Mouse (Mus musculus) spleen, adult 2 months (tissue): ENCODE results near the gene Dld. TPM values are rescaled to one million over a fixed set of nuclear protein-coding genes. Genes with fewer than 3 reads are reported as not detected.

ENCODE experiments used
- DNase-seq, 2 experiments: peaks; one replicate each; pipeline versions ENCODE4 v3.0.0 to v3.0.0-alpha.2; 2012 to 2021; ENCODE audit warnings: low spot score in 2 of 2, low read depth in 1 of 2
- H3K27ac ChIP-seq: fragments of 200-500 bp; 2 replicates; pipeline ENCODE4 v1.5.1; 2012; ENCODE audit warnings: low read length, inconsistent platforms; ENCODE audit not compliant: insufficient read depth
- H3K27me3 ChIP-seq: fragments of 200-500 bp; 2 replicates; pipeline ENCODE4 v1.6.1; 2012; ENCODE audit warnings: mild to moderate bottlenecking, moderate library complexity, low read length, inconsistent platforms; ENCODE audit not compliant: control insufficient read depth, insufficient read depth
- H3K36me3 ChIP-seq: fragments of 200-500 bp; 2 replicates; pipeline ENCODE4 v1.6.1; 2012; ENCODE audit warnings: mild to moderate bottlenecking, low read length, inconsistent platforms; ENCODE audit not compliant: control insufficient read depth, insufficient read depth
- H3K4me1 ChIP-seq: fragments of 200-500 bp; 2 replicates; pipeline ENCODE4 v1.6.1; 2011; ENCODE audit warnings: inconsistent platforms; ENCODE audit not compliant: control insufficient read depth, insufficient read depth, insufficient read length
- H3K4me3 ChIP-seq: fragments of 200-500 bp; 2 replicates; pipeline ENCODE4 v1.5.1; 2011; ENCODE audit warnings: mild to moderate bottlenecking, inconsistent platforms; ENCODE audit not compliant: insufficient read depth, insufficient read length; ENCODE audit errors: extremely low read depth
- CTCF ChIP-seq: fragments of 200-500 bp; IDR thresholded peaks from 2 replicates; pipeline ENCODE4 v1.5.1; 2011; ENCODE audit warnings: mild to moderate bottlenecking, inconsistent platforms; ENCODE audit not compliant: insufficient read depth, insufficient read length, insufficient replicate concordance; ENCODE audit errors: extremely low read depth
- POLR2A ChIP-seq: fragments of 200-500 bp; IDR thresholded peaks from 2 replicates; pipeline ENCODE4 v1.6.1; 2011; ENCODE audit warnings: low read depth, low read length, inconsistent platforms
- WGBS: fragments of 180-500 bp; shearing (Covaris S2); methylation state at CpG from one replicate; pipeline ENCODE4 v1.1.7; 2018; 5-methylcytosine and 5-hydroxymethylcytosine counted together
- polyA plus RNA-seq: library from polyadenylated mRNA; depleted of rRNA; stranded (reverse); fragments of >200 nt; gene quantifications from 2 replicates; pipeline ENCODE4 v1.2.3, GENCODE M21; 2012

Dld gene
- polyA plus RNA-seq, 1 experiment: 3.8 TPM

DNA sequence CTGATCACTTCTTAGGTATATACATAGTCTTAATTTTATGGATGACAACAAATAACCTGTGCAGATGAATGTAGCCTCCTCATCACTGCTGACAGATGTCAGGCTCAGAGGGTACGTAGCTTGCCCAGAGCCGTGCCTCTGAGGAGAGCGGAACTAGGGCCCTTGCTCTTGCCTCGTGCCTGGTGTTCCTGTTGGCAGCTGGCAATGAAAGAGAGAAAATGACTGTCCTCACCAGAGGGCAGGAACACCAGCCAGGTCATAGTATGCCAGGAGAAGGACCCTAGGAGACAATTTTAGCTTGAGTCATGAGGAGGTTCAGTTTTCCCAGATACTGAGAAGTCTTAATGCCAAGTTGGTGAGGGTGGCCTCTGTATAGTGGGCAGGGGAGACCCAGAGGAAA is 38.1 kb downstream of the Dld start:
- Histone ChIP-seq H3K36me3 (no peaks in the 10 kb centered on the region), H3K27me3 (no peaks in the 10 kb centered on the region), H3K4me1 (no peaks in the 10 kb centered on the region), H3K27ac (no peak overlapping the region), H3K4me3 (no peak overlapping the region)
- WGBS: 86% methylated on average over 4 of the region's 4 CpGs
- TF ChIP-seq CTCF: no peak
- DNase-seq: no peak

DNA sequence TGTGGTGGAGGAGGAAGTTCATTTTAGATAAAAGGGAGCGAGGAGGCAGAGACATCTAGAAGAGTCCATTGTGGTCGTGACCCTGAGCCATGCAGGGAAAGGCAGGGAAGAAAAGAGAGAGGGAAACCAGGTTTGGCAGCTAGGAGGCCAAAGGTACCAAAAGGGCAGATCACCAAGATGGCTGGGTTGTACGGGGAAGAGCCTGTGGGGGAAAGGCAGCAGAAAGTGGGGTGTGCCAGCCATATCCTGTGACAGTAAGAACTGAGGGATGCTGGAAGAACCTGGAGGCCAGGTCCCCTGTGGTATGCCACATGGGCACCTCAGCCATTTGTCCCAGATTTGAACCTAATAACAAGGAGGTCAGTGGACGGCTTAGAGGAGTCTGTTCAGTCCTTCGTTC is 39.0 kb downstream of the Dld start:
- Histone ChIP-seq H3K27ac (no peak overlapping the region), H3K4me1 (no peaks in the 10 kb centered on the region), H3K36me3 (no peaks in the 10 kb centered on the region), H3K27me3 (no peaks in the 10 kb centered on the region), H3K4me3 (no peak overlapping the region)
- TF ChIP-seq CTCF (no peak), POLR2A (no peak)
- WGBS: 82% methylated on average over 5 of the region's 5 CpGs
- DNase-seq: no peak

DNA sequence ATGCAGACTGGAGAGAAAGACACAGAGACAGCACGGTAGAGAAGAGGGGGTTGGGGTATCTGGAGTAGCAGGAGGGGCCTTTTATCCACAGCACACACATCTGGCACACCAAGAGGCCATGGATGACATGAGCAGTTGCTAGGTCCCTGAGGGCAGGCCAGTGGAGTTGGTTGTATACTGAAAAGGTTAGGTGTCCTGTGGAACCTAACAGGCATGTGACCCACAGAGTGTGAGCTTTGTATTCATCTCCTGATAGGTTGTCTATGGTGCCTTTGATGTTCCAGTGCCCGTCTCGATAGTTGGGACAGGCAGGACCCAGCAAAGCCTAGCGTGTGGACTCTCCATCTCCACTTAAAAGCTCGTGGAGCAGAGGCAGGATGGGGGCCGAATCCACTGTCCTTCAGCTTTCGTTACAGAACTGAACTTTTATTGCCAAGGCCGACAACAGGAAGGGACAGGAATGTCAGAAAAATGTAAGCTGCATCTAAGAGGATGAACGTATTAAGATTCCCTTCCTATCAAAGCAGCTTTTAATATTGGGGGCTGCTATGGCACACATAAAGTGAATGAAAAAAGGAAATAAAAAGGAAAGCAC is 39.5 kb downstream of the Dld start:
- no peak overlapping the region for H3K27ac ChIP-seq
- no peak overlapping the region for H3K4me3 ChIP-seq
- WGBS: 82% methylated on average over 9 of the region's 9 CpGs
- H3K4me1 ChIP-seq: no peaks in the 10 kb centered on the region
- no peak for DNase-seq
- TF ChIP-seq POLR2A (no peak), CTCF (no peak)
- H3K27me3 ChIP-seq: no peaks in the 10 kb centered on the region
- H3K36me3 ChIP-seq: no peaks in the 10 kb centered on the region

DNA sequence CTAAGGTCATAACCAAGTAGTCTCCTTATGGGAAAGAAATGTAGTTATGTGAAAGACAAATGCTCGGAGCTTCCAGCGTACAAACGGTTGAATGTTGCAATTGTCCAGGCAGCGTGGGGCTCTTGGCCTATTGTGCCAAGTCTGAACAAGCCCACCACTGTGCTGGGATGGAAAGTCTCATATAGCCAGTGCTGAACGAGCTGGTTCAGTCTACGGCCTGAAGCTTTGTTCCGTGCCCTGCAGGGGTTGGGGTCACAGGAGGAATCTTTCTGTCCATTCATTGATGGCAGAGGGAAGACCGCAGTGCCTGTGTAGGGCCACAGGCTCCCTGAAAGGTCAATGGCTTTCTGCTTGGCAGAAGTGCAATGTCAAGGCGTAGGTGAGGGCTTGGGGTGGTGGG is 40.6 kb downstream of the Dld start:
- Histone ChIP-seq H3K4me3 (no peak overlapping the region), H3K27me3 (no peaks in the 10 kb centered on the region), H3K36me3 (no peaks in the 10 kb centered on the region), H3K4me1 (no peaks in the 10 kb centered on the region), H3K27ac (no peak overlapping the region)
- TF ChIP-seq POLR2A (no peak), CTCF (no peak)
- 93% methylated on average over 9 of the region's 9 CpGs for WGBS
- no peak for DNase-seq

DNA sequence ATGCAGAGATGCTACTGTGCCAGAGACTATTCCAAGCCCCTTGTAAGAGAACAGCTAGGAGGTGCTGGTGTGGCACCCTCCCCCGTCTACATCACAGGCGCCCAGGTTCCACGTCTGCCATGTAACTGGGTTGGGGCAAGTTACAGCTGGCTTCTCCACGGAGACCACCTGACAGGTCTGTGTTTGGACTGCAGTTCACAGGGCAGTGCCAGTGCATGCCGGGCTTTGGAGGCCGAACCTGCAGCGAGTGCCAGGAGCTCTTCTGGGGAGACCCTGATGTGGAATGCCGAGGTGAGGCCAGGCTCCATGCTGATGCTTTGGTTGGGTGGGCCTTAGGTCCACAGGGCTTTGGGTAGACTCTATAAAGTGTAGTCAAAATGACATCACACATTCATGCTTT is 43.5 kb downstream of the Dld start:
- WGBS: 94% methylated on average over 8 of the region's 8 CpGs
- H3K4me3 ChIP-seq: no peak overlapping the region
- H3K27me3 ChIP-seq: no peaks in the 10 kb centered on the region
- H3K36me3 ChIP-seq: no peaks in the 10 kb centered on the region
- no peaks in the 10 kb centered on the region for H3K4me1 ChIP-seq
- no peak for TF ChIP-seq CTCF
- no peak for TF ChIP-seq POLR2A
- DNase-seq: no peak
- H3K27ac ChIP-seq: no peak overlapping the region

DNA sequence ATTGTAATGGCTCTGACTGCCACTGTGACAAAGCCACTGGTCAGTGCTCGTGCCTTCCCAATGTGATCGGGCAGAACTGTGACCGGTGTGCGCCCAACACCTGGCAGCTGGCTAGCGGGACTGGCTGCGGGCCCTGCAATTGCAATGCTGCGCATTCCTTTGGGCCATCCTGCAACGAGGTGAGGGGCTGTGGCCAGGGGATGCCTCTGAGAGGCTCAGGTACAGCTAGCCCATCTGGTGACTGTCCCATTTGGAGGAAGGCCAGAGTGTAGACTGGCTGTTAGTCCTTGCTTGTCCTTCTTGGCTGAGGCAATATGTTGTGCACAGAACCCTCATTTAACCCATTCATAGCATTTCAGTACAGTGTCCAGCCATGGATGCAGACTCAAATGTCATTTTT is 44.2 kb downstream of the Dld start:
- Histone ChIP-seq H3K27ac (no peak overlapping the region), H3K36me3 (no peaks in the 10 kb centered on the region), H3K4me1 (no peaks in the 10 kb centered on the region), H3K27me3 (no peaks in the 10 kb centered on the region), H3K4me3 (no peak overlapping the region)
- no peak for DNase-seq
- 94% methylated on average over 8 of the region's 8 CpGs for whole genome bisulfite sequencing
- TF ChIP-seq CTCF: no peak
- TF ChIP-seq POLR2A: no peak

DNA sequence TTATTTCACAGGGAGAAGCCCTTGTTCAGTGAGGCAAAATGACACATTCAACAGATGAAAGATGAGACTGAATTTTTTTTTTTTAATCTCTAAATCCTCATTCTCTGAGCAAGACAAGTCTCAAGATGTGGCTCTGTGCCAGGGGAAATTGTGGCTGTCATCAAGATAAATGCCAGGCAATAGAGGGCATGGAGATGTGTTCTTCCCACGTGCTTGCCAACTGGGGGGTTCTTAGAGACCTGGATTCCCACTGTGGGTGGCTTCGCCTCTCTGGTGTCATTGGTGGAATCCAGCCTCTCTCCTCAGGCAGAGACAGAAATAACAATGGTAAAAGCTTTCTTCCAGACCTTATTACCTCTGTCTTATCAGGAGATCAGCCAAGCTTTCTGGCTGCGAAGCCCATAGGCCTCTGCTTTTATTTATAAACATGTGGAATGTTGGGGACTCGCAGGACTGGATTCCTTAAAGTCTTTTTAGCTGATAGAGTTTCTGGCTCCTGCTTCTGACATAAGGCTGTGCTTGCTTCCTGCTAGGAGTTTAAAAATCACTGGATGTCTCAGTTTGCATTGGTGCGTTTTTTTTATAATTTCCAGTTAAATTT is 45.1 kb downstream of the Dld start:
- Histone ChIP-seq H3K27me3 (no peaks in the 10 kb centered on the region), H3K4me3 (no peak overlapping the region), H3K36me3 (no peaks in the 10 kb centered on the region), H3K4me1 (no peaks in the 10 kb centered on the region), H3K27ac (no peak overlapping the region)
- 78% methylated on average over 5 of the region's 5 CpGs for WGBS
- no peak for DNase-seq
- TF ChIP-seq POLR2A (no peak), CTCF (no peak)
